Mouse (Mus musculus) midbrain, embryonic 16.5 days (tissue): Measurements from ENCODE around the gene Cdk4. TPM values are rescaled to one million over a fixed set of nuclear protein-coding genes. Genes with fewer than 3 reads are reported as not detected.
"Not testable (repeated sequence)": the region's sequence is repeated elsewhere in the genome, so short reads cannot be mapped to it uniquely, and the experiment has no call there.

Source experiments
- ATAC-seq: fragments of 200-750 bp; cut with Nextera tagmentation; 2 replicates; pipeline ENCODE4 v1.8.0; 2017; ENCODE audit warnings: moderate TSS enrichment
- H3K27ac ChIP-seq: fragments of 300-500 bp; sonication (generic); 2 replicates; pipeline ENCODE4 v1.5.1; 2014; ENCODE audit warnings: mild to moderate bottlenecking, low read length, mixed read lengths
- H3K27me3 ChIP-seq: fragments of 300-500 bp; sonication (generic); 2 replicates; pipeline ENCODE4 v1.6.1; 2014; ENCODE audit warnings: low read depth, low read length, mixed read lengths; ENCODE audit not compliant: control insufficient read depth, insufficient read depth
- H3K36me3 ChIP-seq: fragments of 300-500 bp; sonication (generic); 2 replicates; pipeline ENCODE4 v1.6.1; 2014; ENCODE audit warnings: mild to moderate bottlenecking, low read length, moderate library complexity, mixed read lengths; ENCODE audit not compliant: control insufficient read depth, insufficient read depth
- H3K4me1 ChIP-seq: fragments of 300-500 bp; sonication (generic); 2 replicates; pipeline ENCODE4 v1.6.1; 2014; ENCODE audit warnings: mild to moderate bottlenecking, low read length, mixed read lengths; ENCODE audit not compliant: control insufficient read depth, insufficient read depth
- H3K4me2 ChIP-seq: fragments of 300-500 bp; sonication (generic); 2 replicates; pipeline ENCODE4 v1.6.1; 2014; ENCODE audit warnings: mild to moderate bottlenecking, low read length, mixed read lengths
- H3K4me3 ChIP-seq: fragments of 300-500 bp; sonication (generic); 2 replicates; pipeline ENCODE4 v1.5.1; 2014; ENCODE audit warnings: low read depth, mild to moderate bottlenecking, low read length, moderate library complexity, mixed read lengths
- H3K9ac ChIP-seq: fragments of 300-500 bp; sonication (generic); 2 replicates; pipeline ENCODE4 v1.6.1; 2014; ENCODE audit warnings: low read depth, low read length, mixed read lengths
- H3K9me3 ChIP-seq: fragments of 300-500 bp; sonication (generic); replicated peaks from 2 replicates; pipeline ENCODE4 v1.6.1; 2014; ENCODE audit warnings: mild to moderate bottlenecking, low read length, mixed read lengths; ENCODE audit not compliant: control insufficient read depth, poor library complexity, severe bottlenecking
- WGBS: fragments of 180-500 bp; shearing (Covaris S2); extraction: QIAGEN DNeasy Blood & Tissue Kit; methylation state at CpG from one replicate; pipeline ENCODE4 v1.1.7; 2014; 5-methylcytosine and 5-hydroxymethylcytosine counted together
- polyA plus RNA-seq: library from polyadenylated mRNA; unstranded; fragments of >200 nt; fragmentation: Nextera tagmentation; extraction: Ambion mirVana; gene quantifications from 2 replicates; pipeline ENCODE4 v1.2.1, GENCODE M21; 2015

The Cdk4 gene
- polyA plus RNA-seq, 1 experiment from 2014 or later, result 646 TPM

GRCm38 (mm10) chr10:127069281-127070189 is 6.2 kb downstream of the Cdk4 start:
- no peaks in the 10 kb centered on the region for H3K27me3 ChIP-seq
- H3K4me1 ChIP-seq, result peaks cover 32% of the 10 kb centered on the region
- H3K27ac ChIP-seq, result peak overlapping the region; percentile 90
- H3K4me2 ChIP-seq, result peak overlapping the region; percentile 97
- peak; percentile 84 for ATAC-seq
- peak overlapping the region; percentile 75 for H3K9ac ChIP-seq
- WGBS, result 4% methylated on average over 30 of the region's 30 CpGs
- H3K9me3 ChIP-seq, result no peaks in the 10 kb centered on the region
- peaks cover 35% of the 10 kb centered on the region for H3K36me3 ChIP-seq
- peak overlapping the region; percentile 49 for H3K4me3 ChIP-seq

GRCm38 (mm10) chr10:127070190-127071121 is 7.1 kb downstream of the Cdk4 start, which contains the start of gene Tspan31:
Gene Tspan31, minus strand, starts transcription at chr10:127070264.
- H3K9me3 ChIP-seq, result no peaks in the 10 kb centered on the region
- peak within 1 kb of the TSS; percentile 75 for H3K9ac ChIP-seq
- peak within 1 kb of the TSS; percentile 49 for H3K4me3 ChIP-seq
- 1% methylated on average over 36 of the region's 36 CpGs for WGBS
- H3K27me3 ChIP-seq, result no peaks in the 10 kb centered on the region
- H3K4me2 ChIP-seq, result peak within 1 kb of the TSS; percentile 97
- peaks cover 24% of the 10 kb centered on the region for H3K4me1 ChIP-seq
- peak within 1 kb of the TSS; percentile 90 for H3K27ac ChIP-seq
- H3K36me3 ChIP-seq, result peaks cover 27% of the 10 kb centered on the region
- peak; percentile 94 for ATAC-seq

GRCm38 (mm10) chr10:127071203-127071602 is 7.9 kb downstream of the Cdk4 start:
- WGBS, result 84% methylated on average over 9 of the region's 9 CpGs
- H3K9me3 ChIP-seq, result no peaks in the 10 kb centered on the region
- H3K9ac ChIP-seq, result peak overlapping the region; percentile 74
- H3K4me3 ChIP-seq, result peak overlapping the region; percentile 49
- H3K4me2 ChIP-seq, result peak overlapping the region; percentile 89
- no peaks in the 10 kb centered on the region for H3K27me3 ChIP-seq
- peaks cover 27% of the 10 kb centered on the region for H3K4me1 ChIP-seq
- no peak for ATAC-seq
- peaks cover 20% of the 10 kb centered on the region for H3K36me3 ChIP-seq
- 0 out of 2 replicates have a peak overlapping the region, but pooled peaks have one; percentile 85 for H3K27ac ChIP-seq

GRCm38 (mm10) chr10:127072270-127072669 is 8.9 kb downstream of the Cdk4 start:
- not testable (repeated sequence) for H3K4me2 ChIP-seq, H3K4me3 ChIP-seq, H3K9ac ChIP-seq, H3K9me3 ChIP-seq, H3K27me3 ChIP-seq, H3K27ac ChIP-seq, ATAC-seq
- WGBS, result 88% methylated on average over 4 of the region's 4 CpGs
- H3K36me3 ChIP-seq, result peaks cover 11% of the 10 kb centered on the region
- H3K4me1 ChIP-seq, result peaks cover 32% of the 10 kb centered on the region

GRCm38 (mm10) chr10:127072969-127073368 is 9.6 kb downstream of the Cdk4 start:
- WGBS, result 74% methylated on average over 2 of the region's 2 CpGs
- H3K36me3 ChIP-seq, result not testable (repeated sequence)

GRCm38 (mm10) chr10:127073981-127074380 is 10.6 kb downstream of the Cdk4 start:
- no peak for ATAC-seq
- no peak overlapping the region for H3K27ac ChIP-seq
- no peaks in the 10 kb centered on the region for H3K9me3 ChIP-seq
- H3K4me1 ChIP-seq, result peaks cover 25% of the 10 kb centered on the region
- no peak overlapping the region for H3K4me2 ChIP-seq
- no peaks in the 10 kb centered on the region for H3K36me3 ChIP-seq
- no peak overlapping the region for H3K9ac ChIP-seq
- 100% methylated on average over 1 of the region's 1 CpGs for WGBS
- no peak overlapping the region for H3K4me3 ChIP-seq
- no peaks in the 10 kb centered on the region for H3K27me3 ChIP-seq

More at GRCm38 (mm10) chr10:127072969-127073368, 9.6 kb downstream of the Cdk4 start:
- not testable (repeated sequence) for H3K4me3 ChIP-seq, H3K27ac ChIP-seq, H3K4me2 ChIP-seq, H3K9me3 ChIP-seq, H3K27me3 ChIP-seq, ATAC-seq, H3K9ac ChIP-seq
- peaks cover 31% of the 10 kb centered on the region for H3K4me1 ChIP-seq

- Histone ChIP-seq H3K36me3 (no peaks in the 10 kb centered on the region), H3K4me1 (peaks cover 23% of the 10 kb centered on the region), H3K27me3 (no peaks in the 10 kb centered on the region), H3K4me3 (no peak within 1 kb of the TSS), H3K4me2 (peak within 1 kb of the TSS; percentile 25; the same call in 1 of the 2 replicates), H3K9ac (no peak within 1 kb of the TSS), H3K9me3 (no peaks in the 10 kb centered on the region), H3K27ac (no peak within 1 kb of the TSS)
- no peak for ATAC-seq
- whole genome bisulfite sequencing, result 68% methylated on average over 9 of the region's 9 CpGs
These were observed 11.7 kb downstream of the Cdk4 start, which contains the start of gene Agap2 for GRCm38 (mm10) chr10:127075080-127075479. Gene Agap2, plus strand, starts transcription at chr10:127075284.

- Histone ChIP-seq H3K36me3 (no peaks in the 10 kb centered on the region), H3K4me3 (no peak overlapping the region), H3K4me2 (no peak overlapping the region), H3K9me3 (no peaks in the 10 kb centered on the region), H3K27ac (no peak overlapping the region), H3K27me3 (0 out of 2 replicates have a peak, but pooled peaks cover 3% of the 10 kb centered on the region), H3K9ac (no peak overlapping the region), H3K4me1 (peaks cover 29% of the 10 kb centered on the region)
- ATAC-seq, result no peak
- 78% methylated on average over 8 of the region's 8 CpGs for WGBS
These were observed 12.3 kb downstream of the Cdk4 start for GRCm38 (mm10) chr10:127075651-127076050.
